Mouse (Mus musculus) testis, postnatal 10 days (tissue): Measurements from ENCODE around the gene Map4k5.

Experiments used
- DNase-seq: peaks from one replicate; pipeline ENCODE4 v3.0.0; 2021; ENCODE audit warnings: low spot score

Gene Map4k5

GRCm38 (mm10) chr12:69753936-69754335 lies 139.1 kb downstream of the Map4k5 start:
- no peak for DNase-seq
